ENCODE assay signal across 7 mouse cellular contexts in the genomic region with DNA sequence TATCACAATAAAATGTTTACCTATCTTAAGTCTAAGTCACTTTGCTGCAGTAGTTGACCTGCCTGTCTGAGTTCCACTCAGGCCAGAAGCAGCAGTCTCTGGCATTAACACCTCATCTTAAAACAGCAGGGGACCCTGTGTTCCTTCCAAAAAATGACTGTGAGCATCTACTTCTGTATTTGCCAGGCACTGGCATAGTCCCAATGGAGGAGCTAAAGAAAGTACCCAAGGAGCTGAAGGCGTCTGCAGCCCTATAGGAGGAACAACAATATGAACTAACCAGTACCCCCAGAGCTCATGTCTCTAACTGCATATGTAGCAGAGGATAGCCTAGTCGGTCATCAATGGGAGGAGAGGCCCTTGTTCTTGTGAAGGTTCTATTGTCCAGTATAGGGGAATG.
DNase-seq lines count a peak whose midpoint lies in the region; ATAC-seq lines count a peak whose summit lies in the region.
"Not testable (repeated sequence)": the region's sequence is repeated elsewhere in the genome, so short reads cannot be mapped to it uniquely, and the experiment has no call there.

No protein-coding gene starts in this region.

- intact Hi-C loops in left cerebral cortex, postnatal 14 days (cut with DNase I) = not testable (repeated sequence)

- peak; percentile 58 for DNase-seq in brain, adult 2 months (ENCODE audit: low read depth, low spot score)
- DNase-seq in cerebellum, adult 18-20 months = peak; percentile 13 to 30
- DNase-seq in cerebellum, adult 9-10 months = peak; percentile 48
- peak; percentile 30 to 43 for DNase-seq in cerebellum, postnatal 14 days
- peak; percentile 21 to 49 for DNase-seq in left cerebral cortex, postnatal 14 days (ENCODE audit: low spot score in 2 of 2)
- peak; percentile 8 for DNase-seq in right cerebral cortex, postnatal 14 days

- ATAC-seq in frontal cortex, adult (ENCODE audit: low TSS enrichment) = peak; percentile 62; the same call in 1 of the 2 replicates

Comparison
In these comparisons a context has a peak if more than half of its experiments do, and no peak if none do; other contexts are left out.
1. Peak in every context shown above with its lines: DNase-seq and ATAC-seq.
2. DNase-seq: peak in every context shown above with its lines; median percentile 58 in brain, adult 2 months; 48 in cerebellum, adult 9-10 months; 36 in cerebellum, postnatal 14 days; 35 in left cerebral cortex, postnatal 14 days; 22 in cerebellum, adult 18-20 months; 8 in right cerebral cortex, postnatal 14 days.